Mouse (Mus musculus) intestine, embryonic 14.5 days (tissue): ENCODE measurements around the gene Olfr615. TPM values are rescaled to one million over a fixed set of nuclear protein-coding genes. Genes with fewer than 3 reads are reported as not detected.
"Not testable (repeated sequence)": the region's sequence is repeated elsewhere in the genome, so short reads cannot be mapped to it uniquely, and the experiment has no call there.

Source experiments
- ATAC-seq: fragments of 200-750 bp; cut with Nextera tagmentation; replicated peaks from 2 replicates; pipeline ENCODE4 v1.8.0; 2017; ENCODE audit warnings: low read depth, moderate number of reproducible peaks, moderate TSS enrichment, moderate library complexity; ENCODE audit not compliant: low FRiP score, low TSS enrichment
- DNase-seq: peaks from one replicate; pipeline ENCODE4 v3.0.0-alpha.2; 2018; ENCODE audit warnings: low spot score
- H3K27ac ChIP-seq: fragments of 300-500 bp; sonication (generic); 2 replicates; pipeline ENCODE4 v1.5.1; 2014; ENCODE audit warnings: low read depth, mild to moderate bottlenecking, control low read depth
- H3K27me3 ChIP-seq: fragments of 300-500 bp; sonication (generic); replicated peaks from 2 replicates; pipeline ENCODE4 v1.6.1; 2014; ENCODE audit warnings: low read length, control low read depth; ENCODE audit not compliant: control insufficient read depth, insufficient read depth
- H3K36me3 ChIP-seq: fragments of 300-500 bp; sonication (generic); 2 replicates; pipeline ENCODE4 v1.6.1; 2014; ENCODE audit warnings: low read length, control low read depth; ENCODE audit not compliant: control insufficient read depth, insufficient read depth
- H3K4me1 ChIP-seq: fragments of 300-500 bp; sonication (generic); replicated peaks from 2 replicates; pipeline ENCODE4 v1.6.1; 2014; ENCODE audit warnings: low read length, control low read depth, mixed read lengths; ENCODE audit not compliant: control insufficient read depth, insufficient read depth
- H3K4me2 ChIP-seq: fragments of 300-500 bp; sonication (generic); 2 replicates; pipeline ENCODE4 v1.6.1; 2014; ENCODE audit warnings: low read length
- H3K4me3 ChIP-seq: fragments of 300-500 bp; sonication (generic); 2 replicates; pipeline ENCODE4 v1.5.1; 2014; ENCODE audit warnings: low read depth, low read length, control low read depth, mixed read lengths
- H3K9ac ChIP-seq: fragments of 300-500 bp; sonication (generic); 2 replicates; pipeline ENCODE4 v1.6.1; 2014; ENCODE audit warnings: mild to moderate bottlenecking, low read length
- H3K9me3 ChIP-seq: fragments of 300-500 bp; sonication (generic); 2 replicates; pipeline ENCODE4 v1.6.1; 2016; ENCODE audit warnings: low read length, control low read depth; ENCODE audit not compliant: control insufficient read depth
- WGBS: fragments of 180-500 bp; shearing (Covaris S2); extraction: QIAGEN DNeasy Blood & Tissue Kit; methylation state at CpG from one replicate; pipeline ENCODE4 v1.1.7; 2014; 5-methylcytosine and 5-hydroxymethylcytosine counted together
- polyA plus RNA-seq: library from polyadenylated mRNA; unstranded; fragments of >200 nt; fragmentation: Nextera tagmentation; extraction: Ambion mirVana; gene quantifications from 2 replicates; pipeline ENCODE4 v1.2.1, GENCODE M21; 2014

Gene Olfr615
- not detected in 2 replicates for polyA plus RNA-seq

GRCm38 (mm10) chr7:103555779-103556178 lies at the start of gene Olfr615:
Gene Olfr615 (plus strand): TSS chr7:103556079.
- no peaks in the 10 kb centered on the region for H3K9me3 ChIP-seq
- H3K4me3 ChIP-seq = no peak within 1 kb of the TSS
- no peaks in the 10 kb centered on the region for H3K4me1 ChIP-seq
- no peaks in the 10 kb centered on the region for H3K36me3 ChIP-seq
- 90% methylated on average over 2 of the region's 2 CpGs for WGBS
- ATAC-seq (no peak), DNase-seq (no peak)
- no peaks in the 10 kb centered on the region for H3K27me3 ChIP-seq
- H3K9ac ChIP-seq = no peak within 1 kb of the TSS
- no peak within 1 kb of the TSS for H3K4me2 ChIP-seq
- H3K27ac ChIP-seq = no peak within 1 kb of the TSS

DNA sequence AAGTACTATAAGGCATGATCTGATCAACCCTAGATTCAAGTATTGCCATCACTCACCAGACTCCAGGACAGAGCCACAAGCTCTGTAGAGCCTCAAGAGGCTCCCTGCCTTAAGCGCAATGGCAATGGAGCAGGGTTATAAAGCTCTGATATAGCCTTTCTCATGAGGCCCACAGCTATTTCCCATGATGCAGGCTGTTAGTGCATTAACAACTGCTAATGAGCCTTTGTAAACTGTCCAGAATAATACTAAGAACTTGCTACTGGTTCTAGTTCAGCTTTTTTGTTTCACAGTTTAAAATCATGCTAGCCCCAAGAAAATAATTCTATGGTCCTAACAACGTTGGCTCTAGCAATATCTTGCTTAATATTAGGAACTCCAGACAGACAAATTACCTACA lies 43.9 kb upstream of the Olfr615 start, which contains the start of gene Olfr610:
Gene Olfr610, minus strand, starts transcription at position 101 of the 400 bp plus-strand sequence.
- Histone ChIP-seq H3K27me3 (no peaks in the 10 kb centered on the region), H3K4me1 (no peaks in the 10 kb centered on the region), H3K36me3 (no peaks in the 10 kb centered on the region), H3K27ac (no peak within 1 kb of the TSS), H3K9ac (no peak within 1 kb of the TSS), H3K9me3 (no peaks in the 10 kb centered on the region), H3K4me3 (no peak within 1 kb of the TSS), H3K4me2 (no peak within 1 kb of the TSS)
- WGBS = 82% methylated on average over 2 of the region's 2 CpGs
- no peak for DNase-seq
- no peak for ATAC-seq

GRCm38 (mm10) chr7:103520746-103521145 lies 35.1 kb upstream of the Olfr615 start, which contains the start of gene Olfr611:
Gene Olfr611 (minus strand): TSS chr7:103520846.
- H3K36me3 ChIP-seq, H3K27me3 ChIP-seq: not testable (repeated sequence)
- 67% methylated on average over 1 of the region's 1 CpGs for WGBS

DNA sequence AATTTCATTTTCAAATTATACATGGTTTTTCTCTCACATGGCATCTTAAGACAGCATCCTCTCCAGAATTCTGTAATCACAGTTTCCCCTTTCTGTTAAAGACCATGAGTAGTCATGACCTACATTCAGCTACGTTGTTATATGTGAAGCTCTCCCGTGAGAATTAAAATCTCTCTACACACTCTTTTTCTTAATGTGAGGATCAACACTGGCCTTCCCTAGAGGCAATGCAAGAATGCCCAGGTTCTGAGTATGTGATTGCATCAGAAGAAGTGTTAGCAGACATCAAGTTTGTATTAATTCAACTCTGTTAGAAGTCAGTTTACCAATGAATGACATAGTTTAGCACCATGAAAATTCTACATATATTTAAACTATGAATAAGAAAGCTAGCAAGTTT lies 13.3 kb upstream of the Olfr615 start, which contains the start of gene Olfr612:
Gene Olfr612, minus strand, starts transcription at position 101 of the 400 bp plus-strand sequence.
- H3K4me3 ChIP-seq, ATAC-seq, H3K4me2 ChIP-seq, H3K9me3 ChIP-seq, H3K4me1 ChIP-seq, H3K36me3 ChIP-seq, DNase-seq, H3K27ac ChIP-seq, H3K9ac ChIP-seq, H3K27me3 ChIP-seq: not testable (repeated sequence)
- 80% methylated on average over 2 of the region's 2 CpGs for WGBS

More at GRCm38 (mm10) chr7:103520746-103521145, 35.1 kb upstream of the Olfr615 start, which contains the start of gene Olfr611:
- H3K9ac ChIP-seq, H3K4me2 ChIP-seq, H3K4me1 ChIP-seq, H3K9me3 ChIP-seq, DNase-seq, H3K27ac ChIP-seq, H3K4me3 ChIP-seq, ATAC-seq: not testable (repeated sequence)

DNA sequence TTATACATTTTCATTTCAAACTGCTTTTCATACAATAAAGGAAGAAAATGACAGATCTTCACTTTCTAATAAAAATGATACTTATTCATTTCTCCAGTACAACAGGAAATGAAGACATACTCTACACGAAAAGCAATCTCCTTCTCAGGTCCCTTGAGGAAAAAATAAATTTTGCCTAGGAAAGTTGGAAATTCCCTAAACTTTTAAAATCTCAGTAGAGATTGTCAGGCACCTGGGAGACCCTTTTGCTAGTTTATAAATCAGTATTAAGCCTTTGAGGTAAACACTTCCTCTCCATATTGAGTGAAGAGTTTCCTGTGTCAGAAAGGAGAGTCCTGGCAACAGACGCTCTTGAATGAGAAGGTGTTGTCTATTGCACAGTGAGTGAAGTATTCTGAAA lies 8.1 kb upstream of the Olfr615 start, which contains the start of gene Olfr613:
Gene Olfr613, plus strand, starts transcription at position 301 of the 400 bp plus-strand sequence.
- no peak for ATAC-seq
- 82% methylated on average over 2 of the region's 2 CpGs for WGBS

GRCm38 (mm10) chr7:103569043-103569442 lies 13.2 kb downstream of the Olfr615 start, which contains the start of gene Olfr616:
Gene Olfr616 (minus strand): TSS chr7:103569143.
- no peak for ATAC-seq
- Histone ChIP-seq H3K27me3 (no peaks in the 10 kb centered on the region), H3K9me3 (no peaks in the 10 kb centered on the region), H3K27ac (no peak within 1 kb of the TSS), H3K4me2 (no peak within 1 kb of the TSS), H3K4me1 (no peaks in the 10 kb centered on the region), H3K4me3 (no peak within 1 kb of the TSS), H3K9ac (no peak within 1 kb of the TSS), H3K36me3 (no peaks in the 10 kb centered on the region)
- DNase-seq = no peak
- WGBS = 83% methylated on average over 3 of the region's 3 CpGs

More for the DNA sequence above, 8.1 kb upstream of the Olfr615 start, which contains the start of gene Olfr613:
- H3K4me1 ChIP-seq = no peaks in the 10 kb centered on the region
- H3K9ac ChIP-seq = no peak within 1 kb of the TSS
- H3K36me3 ChIP-seq = no peaks in the 10 kb centered on the region
- no peak within 1 kb of the TSS for H3K4me2 ChIP-seq
- no peak for DNase-seq
- no peaks in the 10 kb centered on the region for H3K9me3 ChIP-seq
- H3K27ac ChIP-seq = no peak within 1 kb of the TSS
- H3K4me3 ChIP-seq = no peak within 1 kb of the TSS
- H3K27me3 ChIP-seq = no peaks in the 10 kb centered on the region

DNA sequence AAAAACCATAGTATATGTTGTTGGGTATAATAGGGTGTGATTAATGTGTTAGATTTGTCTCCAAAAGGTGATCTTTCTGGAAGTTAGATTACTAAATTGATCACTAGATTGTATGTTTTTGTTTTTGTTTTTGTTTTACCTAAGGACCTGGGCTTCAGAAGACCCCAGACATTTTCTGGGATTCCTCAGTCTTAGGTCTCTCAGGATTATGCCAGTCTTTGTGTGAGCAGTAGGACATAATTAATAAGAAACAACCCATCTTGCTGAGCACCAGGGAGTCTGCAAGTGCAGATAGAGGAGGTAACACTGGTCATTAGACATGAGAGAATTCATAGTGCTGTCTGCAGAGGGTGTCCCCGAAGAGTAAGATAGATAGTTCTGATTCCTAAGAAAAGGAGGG lies 16.9 kb downstream of the Olfr615 start, which contains the start of gene Olfr617:
Gene Olfr617, plus strand, starts transcription at position 301 of the 400 bp plus-strand sequence.
- Histone ChIP-seq H3K9ac (no peak within 1 kb of the TSS), H3K27ac (no peak within 1 kb of the TSS), H3K4me3 (no peak within 1 kb of the TSS), H3K4me2 (no peak within 1 kb of the TSS), H3K4me1 (no peaks in the 10 kb centered on the region), H3K27me3 (no peaks in the 10 kb centered on the region), H3K36me3 (no peaks in the 10 kb centered on the region), H3K9me3 (no peaks in the 10 kb centered on the region)
- DNase-seq = no peak
- WGBS = 85% methylated on average over 1 of the region's 1 CpGs
- ATAC-seq = no peak

GRCm38 (mm10) chr7:103589803-103590202 lies 33.9 kb downstream of the Olfr615 start, which contains the start of gene Olfr618:
Gene Olfr618 (plus strand): TSS chr7:103590103.
- Histone ChIP-seq H3K27me3 (no peaks in the 10 kb centered on the region), H3K4me1 (no peaks in the 10 kb centered on the region), H3K36me3 (no peaks in the 10 kb centered on the region), H3K27ac (no peak within 1 kb of the TSS), H3K9me3 (no peaks in the 10 kb centered on the region), H3K9ac (no peak within 1 kb of the TSS), H3K4me2 (no peak within 1 kb of the TSS), H3K4me3 (no peak within 1 kb of the TSS)
- ATAC-seq (no peak), DNase-seq (no peak)
- 64% methylated on average over 2 of the region's 2 CpGs for WGBS

DNA sequence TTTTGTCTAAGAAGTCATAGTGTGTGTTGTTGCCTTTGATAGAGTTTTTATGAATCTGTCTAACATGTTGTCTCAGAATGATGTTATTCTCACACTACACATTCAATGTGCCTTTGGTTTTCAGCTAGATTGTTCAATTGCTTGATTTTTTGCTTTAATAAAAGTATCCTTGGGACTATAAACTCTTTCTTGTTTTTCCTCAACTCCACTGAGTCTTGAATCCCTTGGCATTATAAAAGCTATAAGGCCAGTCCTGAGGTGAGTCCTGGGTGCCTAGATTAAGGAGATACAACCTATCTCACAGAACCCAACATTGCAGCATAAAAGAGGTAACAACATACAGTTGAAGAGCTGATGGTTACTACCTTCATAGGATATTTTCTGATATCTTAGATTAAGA lies 44.4 kb downstream of the Olfr615 start, which contains the start of gene Olfr619:
Gene Olfr619, plus strand, starts transcription at position 301 of the 400 bp plus-strand sequence.
- Histone ChIP-seq H3K9ac (no peak within 1 kb of the TSS), H3K27ac (no peak within 1 kb of the TSS), H3K4me3 (no peak within 1 kb of the TSS), H3K4me1 (no peaks in the 10 kb centered on the region), H3K27me3 (no peaks in the 10 kb centered on the region), H3K9me3 (no peaks in the 10 kb centered on the region), H3K4me2 (no peak within 1 kb of the TSS), H3K36me3 (no peaks in the 10 kb centered on the region)
- DNase-seq = no peak
- ATAC-seq = no peak
